Mouse (Mus musculus): ENCODE measurements around the gene Ackr4. TPM values are rescaled to one million over a fixed set of nuclear protein-coding genes. Genes with fewer than 3 reads are reported as not detected.
A peak's percentile ranks its signal among the peaks of the same experiment; 100 is the strongest.

Ackr4 gene
- total RNA-seq, 4 experiments from 2014 or later: 0.15 to 0.25 TPM; not detected in 2

- DNase-seq: no peak
Measured at GRCm38 (mm10) chr9:104039742-104040141, 87.0 kb downstream of the Ackr4 start.

DNA sequence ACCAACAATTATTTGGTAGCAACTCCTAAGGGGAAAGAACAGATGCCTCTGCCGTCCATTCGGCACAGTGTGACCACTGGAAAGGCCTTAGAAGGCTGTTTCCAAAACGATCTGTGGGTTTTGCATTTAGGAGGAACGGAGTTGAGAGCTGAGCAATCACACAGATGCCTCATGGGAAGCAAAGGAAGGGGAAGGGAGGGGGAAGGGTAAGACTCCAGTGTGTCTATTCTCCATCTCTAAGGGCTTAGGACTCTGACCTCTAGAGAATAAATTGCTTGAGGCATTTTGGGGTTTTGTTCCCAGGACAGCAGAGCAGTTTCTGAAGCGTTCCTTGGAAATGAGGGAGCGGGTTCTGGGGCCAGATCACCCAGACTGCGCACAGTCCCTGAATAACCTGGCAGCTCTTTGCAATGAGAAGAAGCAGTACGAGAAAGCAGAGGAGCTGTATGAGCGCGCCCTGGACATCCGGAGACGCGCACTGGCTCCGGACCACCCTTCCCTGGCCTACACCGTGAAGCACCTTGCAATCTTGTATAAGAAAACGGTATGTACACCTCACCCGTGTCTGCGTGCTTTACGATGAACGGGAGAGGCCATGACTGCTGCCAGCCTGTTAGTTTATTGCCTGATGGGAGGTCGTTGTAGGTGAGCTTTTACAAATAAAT, 87.6 kb downstream of the Ackr4 start:
- no peak for DNase-seq

- DNase-seq: no peak
Measured at GRCm38 (mm10) chr9:104038266-104038665, 88.5 kb downstream of the Ackr4 start.

- DNase-seq: peak; percentile 49
Measured at GRCm38 (mm10) chr9:104035261-104036015, 91.3 kb downstream of the Ackr4 start.

DNA sequence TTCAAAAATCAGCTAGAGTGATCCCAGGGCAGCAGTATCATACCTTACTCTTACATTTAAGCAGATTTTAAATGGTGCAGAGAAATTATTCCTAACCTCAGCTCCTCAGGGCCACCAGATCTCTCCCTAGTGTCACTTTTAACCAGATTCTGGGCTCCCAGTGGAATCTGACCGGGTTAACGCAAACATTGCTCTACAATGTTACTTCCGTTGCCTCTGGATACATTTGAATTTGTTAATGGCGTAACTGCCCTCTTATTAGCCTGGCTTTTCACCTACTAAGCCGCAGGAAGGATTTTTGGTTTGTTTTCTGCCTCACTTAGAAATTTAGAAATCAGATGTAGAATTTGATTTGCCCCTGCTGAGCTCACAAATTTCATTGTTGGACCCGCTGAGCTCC, 92.0 kb downstream of the Ackr4 start:
- no peak for DNase-seq

GRCm38 (mm10) chr9:104034231-104034630, 92.5 kb downstream of the Ackr4 start:
- DNase-seq: no peak

Other genes starting within 250 kb of the Ackr4 start
- gene Nphp3, start 124.4 kb downstream of the Ackr4 start, total RNA-seq (2022): 10 to 100 TPM in 1 of 4 experiments, 1 to 10 TPM in 3; 5.4 to 12.6 (median 7.6) TPM
- not detected for gene Gm28305, start 86.3 kb downstream of the Ackr4 start, total RNA-seq (2022)
- gene Uba5, start 63.8 kb downstream of the Ackr4 start, total RNA-seq (2022): 10 to 100 TPM; 44.4 to 55.0 (median 47.9) TPM
- gene Acad11, start 63.6 kb downstream of the Ackr4 start, total RNA-seq (2022): 10 to 100 TPM; 33.2 to 69.5 (median 51.8) TPM
- 10 to 100 TPM; 42.1 to 66.1 (median 50.1) TPM for gene Dnajc13, start 136.0 kb upstream of the Ackr4 start, total RNA-seq (2022)
- gene Acpp, start 210.8 kb upstream of the Ackr4 start, total RNA-seq (2022): 1 to 10 TPM in 3 of 4 experiments, under 1 TPM in 1; 0.54 to 5.2 (median 3.1) TPM

Data from adrenal gland, adult 8-10 months (tissue).